Mouse (Mus musculus) heart, postnatal 0 days (tissue): ENCODE data around the gene Gm42906.

Experiments
- CTCF ChIP-seq: IDR thresholded peaks from 2 replicates; pipeline ENCODE4 v1.5.1; 2016; ENCODE audit warnings: antibody characterized with exemption, control low read depth, low read depth
- EP300 ChIP-seq: IDR thresholded peaks from 2 replicates; pipeline ENCODE4 v1.6.1; 2016; ENCODE audit warnings: antibody characterized with exemption, low read depth

- no peak for TF ChIP-seq CTCF
- no peak for TF ChIP-seq EP300
Observed at GRCm38 (mm10) chr5:151410006-151410405, 18.0 kb downstream of the Gm42906 start.
